Mouse (Mus musculus) liver, embryonic 12.5 days (tissue): ENCODE measurements around the gene Polr2a. TPM values are rescaled to one million over a fixed set of nuclear protein-coding genes. Genes with fewer than 3 reads are reported as not detected.
A peak's percentile ranks its signal among the peaks of the same experiment; 100 is the strongest.

Experiments
- ATAC-seq: fragments of 200-750 bp; cut with Nextera tagmentation; 2 replicates; pipeline ENCODE4 v1.8.0; 2017; ENCODE audit warnings: moderate number of reproducible peaks, mild to moderate bottlenecking, moderate library complexity
- H3K27ac ChIP-seq: fragments of 300-500 bp; sonication (generic); 2 replicates; pipeline ENCODE4 v1.5.1; 2016; ENCODE audit warnings: mild to moderate bottlenecking
- H3K27me3 ChIP-seq: fragments of 300-500 bp; sonication (generic); replicated peaks from 2 replicates; pipeline ENCODE4 v1.6.1; 2016; ENCODE audit warnings: mild to moderate bottlenecking, moderate library complexity
- H3K36me3 ChIP-seq: fragments of 300-500 bp; sonication (generic); 2 replicates; pipeline ENCODE4 v1.6.1; 2016; ENCODE audit warnings: mild to moderate bottlenecking, moderate library complexity
- H3K4me1 ChIP-seq: fragments of 300-500 bp; sonication (generic); 2 replicates; pipeline ENCODE4 v1.6.1; 2016
- H3K4me2 ChIP-seq: fragments of 300-500 bp; sonication (generic); 2 replicates; pipeline ENCODE4 v1.6.1; 2016; ENCODE audit warnings: mild to moderate bottlenecking, moderate library complexity
- H3K4me3 ChIP-seq: fragments of 300-500 bp; sonication (generic); 2 replicates; pipeline ENCODE4 v1.5.1; 2016; ENCODE audit warnings: mild to moderate bottlenecking, moderate library complexity
- H3K9ac ChIP-seq: fragments of 300-500 bp; sonication (generic); 2 replicates; pipeline ENCODE4 v1.6.1; 2016; ENCODE audit warnings: mild to moderate bottlenecking, moderate library complexity
- H3K9me3 ChIP-seq: fragments of 300-500 bp; sonication (generic); replicated peaks from 2 replicates; pipeline ENCODE4 v1.6.1; 2016; ENCODE audit warnings: mild to moderate bottlenecking, moderate library complexity
- WGBS: fragments of 180-500 bp; shearing (Covaris S2); methylation state at CpG from one replicate; pipeline ENCODE4 v1.1.7; 2016; ENCODE audit not compliant: insufficient replicate concordance; 5-methylcytosine and 5-hydroxymethylcytosine counted together
- polyA plus RNA-seq: library from polyadenylated mRNA; unstranded; fragments of >200 nt; fragmentation: Nextera tagmentation; extraction: Ambion mirVana; gene quantifications from 2 replicates; pipeline ENCODE4 v1.2.1, GENCODE M21; 2016

Gene Polr2a
- polyA plus RNA-seq, 1 experiment from 2014 or later = 17.4 TPM

GRCm38 (mm10) chr11:69800138-69800391, 41.6 kb upstream of the Polr2a start:
- WGBS = 5% methylated on average over 11 of the region's 11 CpGs
- no peak for ATAC-seq
- H3K27me3 ChIP-seq = peaks cover 94% of the 10 kb centered on the region
- no peaks in the 10 kb centered on the region for H3K36me3 ChIP-seq
- no peak overlapping the region for H3K27ac ChIP-seq
- peaks cover 62% of the 10 kb centered on the region for H3K4me1 ChIP-seq
- peak overlapping the region; percentile 64 for H3K4me2 ChIP-seq
- H3K9me3 ChIP-seq = no peaks in the 10 kb centered on the region
- peak overlapping the region; percentile 44 for H3K4me3 ChIP-seq
- H3K9ac ChIP-seq = no peak overlapping the region

DNA sequence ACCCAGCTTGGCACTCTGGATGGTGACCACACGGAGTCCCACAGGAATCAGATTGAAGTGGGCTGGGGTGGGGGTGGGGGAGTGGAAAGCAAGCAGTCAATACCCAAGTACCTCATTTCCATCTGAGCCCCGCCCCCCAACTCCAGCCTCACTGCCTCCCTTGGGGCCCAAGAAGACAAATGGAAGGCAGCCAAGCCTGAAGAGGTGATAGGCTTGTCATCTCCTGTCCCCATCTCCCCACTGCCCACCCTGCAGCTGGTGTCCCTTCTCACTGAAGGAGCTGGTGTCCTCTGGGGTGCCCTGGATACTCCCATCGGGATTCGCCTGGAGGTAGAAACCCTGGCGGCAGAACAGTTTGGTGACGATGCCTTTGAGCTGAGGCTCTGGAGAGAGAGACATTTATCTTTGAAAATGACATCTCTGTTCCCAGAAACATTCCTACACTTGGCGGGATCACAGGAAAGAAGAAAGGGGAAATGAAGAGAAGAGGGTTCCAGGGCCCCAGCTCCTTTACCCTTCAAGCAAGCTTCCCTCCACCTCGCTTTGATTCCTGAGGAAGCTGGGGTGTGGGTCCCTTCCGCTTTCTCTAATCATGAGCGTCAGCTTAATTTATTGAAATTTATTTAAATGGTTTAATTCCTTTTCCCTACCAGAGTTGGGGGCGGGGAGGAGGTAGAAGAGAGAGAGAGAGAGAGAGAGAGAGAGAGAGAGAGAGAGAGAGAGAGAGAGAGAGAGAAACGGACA, 41.1 kb upstream of the Polr2a start:
- no peak for ATAC-seq
- peaks cover 89% of the 10 kb centered on the region for H3K27me3 ChIP-seq
- 35% methylated on average over 12 of the region's 12 CpGs for WGBS
- no peak overlapping the region for H3K4me3 ChIP-seq
- H3K27ac ChIP-seq = no peak overlapping the region
- no peaks in the 10 kb centered on the region for H3K9me3 ChIP-seq
- H3K9ac ChIP-seq = no peak overlapping the region
- H3K36me3 ChIP-seq = no peaks in the 10 kb centered on the region
- H3K4me1 ChIP-seq = peaks cover 61% of the 10 kb centered on the region
- peak overlapping the region; percentile 64 for H3K4me2 ChIP-seq

DNA sequence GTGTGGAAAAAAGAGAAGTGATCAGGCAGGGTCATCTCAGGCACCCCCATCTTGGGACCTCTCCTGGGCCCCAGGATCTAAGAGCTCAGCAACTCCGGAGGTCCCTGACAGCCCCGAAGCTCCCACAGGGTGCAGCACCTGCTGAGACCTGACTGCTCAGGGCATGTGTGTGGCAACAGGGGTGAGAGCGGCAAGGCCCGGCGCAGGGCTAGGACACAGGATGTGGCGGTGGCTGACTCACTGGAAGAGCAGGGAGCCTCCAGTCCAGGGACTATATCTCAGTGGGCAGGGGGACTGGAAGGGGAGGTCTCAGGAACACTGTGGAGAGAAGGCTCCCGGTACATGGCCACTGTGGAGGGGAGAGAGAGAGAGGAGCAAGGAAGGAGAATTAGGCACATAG, 39.5 kb upstream of the Polr2a start:
- Histone ChIP-seq H3K4me3 (no peak overlapping the region), H3K27ac (no peak overlapping the region), H3K9ac (no peak overlapping the region), H3K27me3 (peaks cover 86% of the 10 kb centered on the region), H3K4me1 (peaks cover 45% of the 10 kb centered on the region), H3K36me3 (no peaks in the 10 kb centered on the region), H3K4me2 (no peak overlapping the region), H3K9me3 (no peaks in the 10 kb centered on the region)
- ATAC-seq = no peak
- 62% methylated on average over 7 of the region's 7 CpGs for WGBS

GRCm38 (mm10) chr11:69795983-69796435, 37.6 kb upstream of the Polr2a start:
- no peak overlapping the region for H3K27ac ChIP-seq
- H3K36me3 ChIP-seq = no peaks in the 10 kb centered on the region
- H3K4me1 ChIP-seq = peaks cover 27% of the 10 kb centered on the region
- peak overlapping the region; percentile 88 for H3K4me2 ChIP-seq
- H3K9ac ChIP-seq = peak overlapping the region; percentile 64
- ATAC-seq = no peak
- WGBS = 4% methylated on average over 13 of the region's 13 CpGs
- peak overlapping the region; percentile 54 for H3K4me3 ChIP-seq
- H3K27me3 ChIP-seq = peaks cover 77% of the 10 kb centered on the region
- no peaks in the 10 kb centered on the region for H3K9me3 ChIP-seq

GRCm38 (mm10) chr11:69795168-69795982, 36.9 kb upstream of the Polr2a start, which contains the start of gene Chrnb1:
TSS of gene Chrnb1 (minus strand) at chr11:69795943.
- Histone ChIP-seq H3K9me3 (no peaks in the 10 kb centered on the region), H3K36me3 (no peaks in the 10 kb centered on the region), H3K4me3 (peak within 1 kb of the TSS; percentile 54), H3K9ac (peak within 1 kb of the TSS; percentile 64), H3K4me1 (peaks cover 20% of the 10 kb centered on the region), H3K27me3 (peaks cover 70% of the 10 kb centered on the region), H3K4me2 (peak within 1 kb of the TSS; percentile 88), H3K27ac (no peak within 1 kb of the TSS)
- 2% methylated on average over 52 of the region's 52 CpGs for WGBS
- ATAC-seq = peak; percentile 99

GRCm38 (mm10) chr11:69793429-69793828, 35.0 kb upstream of the Polr2a start:
- peaks cover 14% of the 10 kb centered on the region for H3K4me1 ChIP-seq
- H3K27me3 ChIP-seq = peaks cover 51% of the 10 kb centered on the region
- H3K4me3 ChIP-seq = no peak overlapping the region
- 40% methylated on average over 5 of the region's 5 CpGs for WGBS
- H3K4me2 ChIP-seq = no peak overlapping the region
- no peak overlapping the region for H3K9ac ChIP-seq
- H3K9me3 ChIP-seq = no peaks in the 10 kb centered on the region
- H3K27ac ChIP-seq = no peak overlapping the region
- no peak for ATAC-seq
- H3K36me3 ChIP-seq = no peaks in the 10 kb centered on the region

- Histone ChIP-seq H3K4me3 (no peak overlapping the region), H3K9me3 (no peaks in the 10 kb centered on the region), H3K4me2 (no peak overlapping the region), H3K36me3 (no peaks in the 10 kb centered on the region), H3K4me1 (peaks cover 14% of the 10 kb centered on the region), H3K9ac (no peak overlapping the region), H3K27ac (no peak overlapping the region), H3K27me3 (peaks cover 31% of the 10 kb centered on the region)
- WGBS = 51% methylated on average over 5 of the region's 5 CpGs
- no peak for ATAC-seq
Measured at GRCm38 (mm10) chr11:69791420-69791819, 33.0 kb upstream of the Polr2a start.

DNA sequence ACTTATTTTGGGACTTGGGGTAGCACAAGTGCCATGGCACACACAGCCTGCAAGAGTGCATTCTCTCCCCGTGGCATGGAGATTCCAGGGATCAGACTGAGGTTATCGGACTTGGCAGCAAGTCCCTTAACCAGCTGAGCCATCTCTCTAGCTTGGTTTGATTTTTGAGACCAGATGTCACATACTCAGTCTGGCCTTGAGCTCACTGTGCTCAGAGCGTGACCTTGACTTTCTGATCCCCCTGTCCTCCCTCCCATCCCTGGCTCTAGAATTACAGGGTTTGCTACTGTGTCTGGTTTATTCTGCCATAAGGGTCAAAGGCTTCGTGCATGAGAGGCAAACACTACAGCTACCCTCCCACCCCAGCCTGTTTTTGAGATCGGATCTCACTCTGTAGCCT, 31.0 kb upstream of the Polr2a start:
- Histone ChIP-seq H3K9ac (no peak overlapping the region), H3K36me3 (no peaks in the 10 kb centered on the region), H3K4me2 (no peak overlapping the region), H3K27ac (no peak overlapping the region), H3K4me1 (peaks cover 10% of the 10 kb centered on the region), H3K27me3 (peaks cover 23% of the 10 kb centered on the region), H3K9me3 (no peaks in the 10 kb centered on the region), H3K4me3 (no peak overlapping the region)
- ATAC-seq = no peak
- WGBS = 55% methylated on average over 5 of the region's 5 CpGs

GRCm38 (mm10) chr11:69787306-69787705, 28.9 kb upstream of the Polr2a start:
- H3K4me2 ChIP-seq = no peak overlapping the region
- H3K27me3 ChIP-seq = peaks cover 12% of the 10 kb centered on the region; the same call in 1 of the 2 replicates
- H3K36me3 ChIP-seq = no peaks in the 10 kb centered on the region
- no peak overlapping the region for H3K27ac ChIP-seq
- H3K4me3 ChIP-seq = no peak overlapping the region
- peaks cover 14% of the 10 kb centered on the region for H3K4me1 ChIP-seq
- H3K9ac ChIP-seq = no peak overlapping the region
- ATAC-seq = no peak
- 71% methylated on average over 5 of the region's 5 CpGs for WGBS
- no peaks in the 10 kb centered on the region for H3K9me3 ChIP-seq

GRCm38 (mm10) chr11:69784793-69785272, 26.4 kb upstream of the Polr2a start:
- H3K4me1 ChIP-seq = peaks cover 14% of the 10 kb centered on the region
- H3K4me2 ChIP-seq = peak overlapping the region; percentile 65
- 8% methylated on average over 15 of the region's 15 CpGs for WGBS
- peaks cover 28% of the 10 kb centered on the region for H3K27me3 ChIP-seq
- peak overlapping the region; percentile 50 for H3K9ac ChIP-seq
- peak overlapping the region; percentile 46 for H3K4me3 ChIP-seq
- ATAC-seq = peak; percentile 84
- H3K27ac ChIP-seq = peak overlapping the region; percentile 52
- H3K9me3 ChIP-seq = no peaks in the 10 kb centered on the region
- no peaks in the 10 kb centered on the region for H3K36me3 ChIP-seq

GRCm38 (mm10) chr11:69781828-69782227, 23.4 kb upstream of the Polr2a start:
- H3K4me3 ChIP-seq = no peak overlapping the region
- ATAC-seq = no peak
- peaks cover 6% of the 10 kb centered on the region; the same call in 1 of the 2 replicates for H3K36me3 ChIP-seq
- no peaks in the 10 kb centered on the region for H3K9me3 ChIP-seq
- peaks cover 58% of the 10 kb centered on the region for H3K27me3 ChIP-seq
- no peak overlapping the region for H3K4me2 ChIP-seq
- H3K9ac ChIP-seq = no peak overlapping the region
- H3K4me1 ChIP-seq = peaks cover 20% of the 10 kb centered on the region
- 46% methylated on average over 4 of the region's 4 CpGs for WGBS
- no peak overlapping the region for H3K27ac ChIP-seq

- 49% methylated on average over 7 of the region's 7 CpGs for WGBS
- H3K4me2 ChIP-seq = no peak overlapping the region
- ATAC-seq = no peak
- peaks cover 5% of the 10 kb centered on the region; the same call in 1 of the 2 replicates for H3K4me1 ChIP-seq
- H3K36me3 ChIP-seq = peaks cover 11% of the 10 kb centered on the region; the same call in 1 of the 2 replicates
- H3K9ac ChIP-seq = no peak overlapping the region
- H3K9me3 ChIP-seq = no peaks in the 10 kb centered on the region
- H3K27ac ChIP-seq = no peak overlapping the region
- H3K27me3 ChIP-seq = peaks cover 81% of the 10 kb centered on the region
- no peak overlapping the region for H3K4me3 ChIP-seq
Measured at GRCm38 (mm10) chr11:69778985-69779384, 20.5 kb upstream of the Polr2a start.
